Mouse (Mus musculus) ES-Bruce4 (cell line): ENCODE measurements around the gene Atp6v0c. TPM values are rescaled to one million over a fixed set of nuclear protein-coding genes. Genes with fewer than 3 reads are reported as not detected.

Experiments used
- H3K27ac ChIP-seq: 2 replicates; pipeline ENCODE4 v1.5.1; 2012; ENCODE audit warnings: low read length, inconsistent platforms; ENCODE audit not compliant: insufficient read depth
- H3K27me3 ChIP-seq: 2 replicates; pipeline ENCODE4 v1.6.1; 2012; ENCODE audit warnings: mild to moderate bottlenecking, low read length, inconsistent platforms; ENCODE audit not compliant: control insufficient read depth, poor library complexity, insufficient read depth, severe bottlenecking
- H3K36me3 ChIP-seq: 2 replicates; pipeline ENCODE4 v1.6.1; 2012; ENCODE audit warnings: inconsistent platforms, mild to moderate bottlenecking, low read length, moderate library complexity; ENCODE audit not compliant: control insufficient read depth, poor library complexity, insufficient read depth, severe bottlenecking
- H3K4me1 ChIP-seq: one replicate; pipeline ENCODE4 v1.8.1; 2011; ENCODE audit warnings: low read length; ENCODE audit not compliant: control insufficient read depth, insufficient read depth
- H3K4me3 ChIP-seq: 2 replicates; pipeline ENCODE4 v1.5.1; 2011; ENCODE audit warnings: low read depth, mild to moderate bottlenecking, low read length
- H3K9ac ChIP-seq: 2 replicates; pipeline ENCODE4 v1.6.1; 2012; ENCODE audit warnings: low read depth, mild to moderate bottlenecking, inconsistent platforms; ENCODE audit not compliant: poor library complexity, severe bottlenecking
- H3K9me3 ChIP-seq: replicated peaks from 2 replicates; pipeline ENCODE4 v1.6.1; 2012; ENCODE audit warnings: mild to moderate bottlenecking, low read length, inconsistent platforms; ENCODE audit not compliant: control insufficient read depth, poor library complexity, insufficient read depth, severe bottlenecking
- CTCF ChIP-seq: IDR thresholded peaks from one replicate; pipeline ENCODE4 v1.8.1; 2011; ENCODE audit warnings: low read depth, low read length
- EP300 ChIP-seq: IDR thresholded peaks from 2 replicates; pipeline ENCODE4 v1.6.1; 2011; ENCODE audit warnings: low read depth, low read length; ENCODE audit not compliant: insufficient read depth
- POLR2A ChIP-seq: IDR thresholded peaks from one replicate; pipeline ENCODE4 v1.8.1; 2011; ENCODE audit warnings: low read length; ENCODE audit not compliant: insufficient read depth
- polyA plus RNA-seq: library from polyadenylated mRNA; stranded (reverse); fragments of >200 nt; gene quantifications from 2 replicates; pipeline ENCODE4 v1.2.4, GENCODE M21; 2011; ENCODE audit warnings: low read depth; ENCODE audit not compliant: missing spikeins, insufficient read depth, insufficient read length

The Atp6v0c gene
- polyA plus RNA-seq, 1 experiment = 254 TPM

DNA sequence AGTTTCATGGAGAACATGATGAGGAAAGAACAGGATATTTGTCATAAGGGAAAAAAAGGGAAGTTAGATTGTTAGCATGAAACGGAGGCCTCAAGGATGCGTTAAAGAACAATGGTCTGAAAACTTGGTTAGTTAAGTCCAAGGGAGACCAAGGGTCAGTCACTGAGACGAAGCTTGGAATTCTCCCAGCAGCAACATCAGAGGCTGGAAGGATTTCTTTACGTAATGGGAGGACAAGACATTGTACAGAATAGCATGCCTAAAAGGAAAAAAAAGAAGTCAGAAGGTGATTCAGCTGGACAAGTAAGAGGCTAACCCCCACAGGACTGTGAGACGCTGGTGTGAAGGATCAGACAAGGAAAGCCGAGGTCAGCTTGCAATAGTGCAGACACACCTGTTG lies 2.4 kb downstream of the Atp6v0c start:
- Histone ChIP-seq H3K4me3 (no peak overlapping the region), H3K9ac (no peak overlapping the region), H3K27me3 (no peaks in the 10 kb centered on the region), H3K36me3 (peaks cover 13% of the 10 kb centered on the region), H3K9me3 (no peaks in the 10 kb centered on the region), H3K27ac (no peak overlapping the region), H3K4me1 (peaks cover 6% of the 10 kb centered on the region)
- no peak for TF ChIP-seq CTCF
- no peak for TF ChIP-seq EP300
- TF ChIP-seq POLR2A = no peak

- TF ChIP-seq CTCF (peak; percentile 1), EP300 (no peak), POLR2A (no peak)
- no peak overlapping the region for H3K9ac ChIP-seq
- H3K4me3 ChIP-seq = no peak overlapping the region
- H3K27ac ChIP-seq = no peak overlapping the region
- peaks cover 13% of the 10 kb centered on the region for H3K36me3 ChIP-seq
- no peaks in the 10 kb centered on the region for H3K27me3 ChIP-seq
- no peaks in the 10 kb centered on the region for H3K9me3 ChIP-seq
- H3K4me1 ChIP-seq = peaks cover 4% of the 10 kb centered on the region
Measured at GRCm38 (mm10) chr17:24164566-24165259, 4.8 kb downstream of the Atp6v0c start.

GRCm38 (mm10) chr17:24163176-24163962 lies 6.1 kb downstream of the Atp6v0c start, which contains the start of gene Amdhd2:
Amdhd2 (minus strand) TSS chr17:24163766.
- no peak for TF ChIP-seq CTCF
- TF ChIP-seq EP300 = peak; percentile 84
- TF ChIP-seq POLR2A = peak; percentile 14
- Histone ChIP-seq H3K27ac (peak within 1 kb of the TSS; percentile 48; the same call in 1 of the 2 replicates), H3K27me3 (no peaks in the 10 kb centered on the region)

DNA sequence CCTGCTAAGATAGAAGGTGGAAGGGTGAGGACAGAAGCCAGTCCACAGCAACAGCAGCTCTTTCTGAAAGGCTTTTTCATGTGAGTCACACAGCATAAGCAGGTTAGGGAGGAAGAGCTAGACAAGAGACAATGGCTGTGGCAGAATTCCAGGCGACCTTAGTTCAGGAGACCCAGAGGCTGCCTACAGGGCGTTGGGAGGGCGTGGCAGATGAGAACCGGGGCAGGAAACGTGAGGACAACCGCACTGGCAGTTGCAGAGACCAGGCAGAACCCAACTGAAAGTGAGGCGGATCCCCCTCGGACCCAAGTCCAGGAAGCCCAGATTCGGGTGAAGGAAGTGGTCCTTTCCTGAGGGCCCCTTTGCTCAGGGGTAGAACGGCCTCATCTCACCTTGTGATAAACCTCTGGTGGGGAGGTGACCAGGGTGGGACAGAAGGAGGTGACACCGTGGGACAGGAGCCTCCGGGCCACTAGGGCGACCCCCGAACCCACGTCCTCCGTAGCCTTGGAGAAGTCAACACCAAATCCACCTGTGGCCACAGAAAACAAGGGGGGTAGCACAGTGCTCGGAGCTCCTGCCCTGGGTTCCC lies 6.8 kb downstream of the Atp6v0c start:
- Histone ChIP-seq H3K27ac (no peak overlapping the region; the same call in 1 of the 2 replicates), H3K9ac (peak overlapping the region; percentile 64)

More at GRCm38 (mm10) chr17:24163176-24163962, 6.1 kb downstream of the Atp6v0c start, which contains the start of gene Amdhd2:
- Histone ChIP-seq H3K4me3 (peak within 1 kb of the TSS; percentile 95), H3K9ac (peak within 1 kb of the TSS; percentile 64), H3K9me3 (no peaks in the 10 kb centered on the region), H3K4me1 (peaks cover 4% of the 10 kb centered on the region), H3K36me3 (peaks cover 13% of the 10 kb centered on the region)

GRCm38 (mm10) chr17:24161466-24161865 lies 8.0 kb downstream of the Atp6v0c start:
- Histone ChIP-seq H3K4me3 (no peak overlapping the region), H3K27me3 (no peaks in the 10 kb centered on the region), H3K4me1 (no peaks in the 10 kb centered on the region), H3K9me3 (no peaks in the 10 kb centered on the region), H3K9ac (no peak overlapping the region), H3K27ac (no peak overlapping the region), H3K36me3 (0 out of 2 replicates have a peak, but pooled peaks cover 1% of the 10 kb centered on the region)
- TF ChIP-seq EP300 (no peak), CTCF (no peak), POLR2A (no peak)

More for the DNA sequence above, 6.8 kb downstream of the Atp6v0c start:
- Histone ChIP-seq H3K36me3 (peaks cover 12% of the 10 kb centered on the region), H3K27me3 (no peaks in the 10 kb centered on the region), H3K4me1 (peaks cover 2% of the 10 kb centered on the region), H3K9me3 (no peaks in the 10 kb centered on the region), H3K4me3 (peak overlapping the region; percentile 95)
- TF ChIP-seq EP300 (no peak), POLR2A (no peak), CTCF (no peak)

- Histone ChIP-seq H3K36me3 (no peaks in the 10 kb centered on the region), H3K9me3 (no peaks in the 10 kb centered on the region), H3K27me3 (no peaks in the 10 kb centered on the region), H3K9ac (no peak overlapping the region), H3K27ac (no peak overlapping the region), H3K4me3 (no peak overlapping the region), H3K4me1 (no peaks in the 10 kb centered on the region)
- TF ChIP-seq CTCF = no peak
- no peak for TF ChIP-seq EP300
- no peak for TF ChIP-seq POLR2A
Measured at GRCm38 (mm10) chr17:24157526-24157925, 12.0 kb downstream of the Atp6v0c start.
